Mouse (Mus musculus) intestine, embryonic 14.5 days (tissue): ENCODE measurements around the gene Btnl6. TPM values are rescaled to one million over a fixed set of nuclear protein-coding genes. Genes with fewer than 3 reads are reported as not detected.

Experiments
- ATAC-seq: fragments of 200-750 bp; cut with Nextera tagmentation; replicated peaks from 2 replicates; pipeline ENCODE4 v1.8.0; 2017; ENCODE audit warnings: low read depth, moderate number of reproducible peaks, moderate TSS enrichment, moderate library complexity; ENCODE audit not compliant: low FRiP score, low TSS enrichment
- DNase-seq: peaks from one replicate; pipeline ENCODE4 v3.0.0-alpha.2; 2018; ENCODE audit warnings: low spot score
- H3K27ac ChIP-seq: fragments of 300-500 bp; sonication (generic); 2 replicates; pipeline ENCODE4 v1.5.1; 2014; ENCODE audit warnings: low read depth, mild to moderate bottlenecking, control low read depth
- H3K27me3 ChIP-seq: fragments of 300-500 bp; sonication (generic); replicated peaks from 2 replicates; pipeline ENCODE4 v1.6.1; 2014; ENCODE audit warnings: low read length, control low read depth; ENCODE audit not compliant: control insufficient read depth, insufficient read depth
- H3K36me3 ChIP-seq: fragments of 300-500 bp; sonication (generic); 2 replicates; pipeline ENCODE4 v1.6.1; 2014; ENCODE audit warnings: low read length, control low read depth; ENCODE audit not compliant: control insufficient read depth, insufficient read depth
- H3K4me1 ChIP-seq: fragments of 300-500 bp; sonication (generic); replicated peaks from 2 replicates; pipeline ENCODE4 v1.6.1; 2014; ENCODE audit warnings: low read length, control low read depth, mixed read lengths; ENCODE audit not compliant: control insufficient read depth, insufficient read depth
- H3K4me2 ChIP-seq: fragments of 300-500 bp; sonication (generic); 2 replicates; pipeline ENCODE4 v1.6.1; 2014; ENCODE audit warnings: low read length
- H3K4me3 ChIP-seq: fragments of 300-500 bp; sonication (generic); 2 replicates; pipeline ENCODE4 v1.5.1; 2014; ENCODE audit warnings: low read depth, low read length, control low read depth, mixed read lengths
- H3K9ac ChIP-seq: fragments of 300-500 bp; sonication (generic); 2 replicates; pipeline ENCODE4 v1.6.1; 2014; ENCODE audit warnings: mild to moderate bottlenecking, low read length
- H3K9me3 ChIP-seq: fragments of 300-500 bp; sonication (generic); 2 replicates; pipeline ENCODE4 v1.6.1; 2016; ENCODE audit warnings: low read length, control low read depth; ENCODE audit not compliant: control insufficient read depth
- WGBS: fragments of 180-500 bp; shearing (Covaris S2); extraction: QIAGEN DNeasy Blood & Tissue Kit; methylation state at CpG from one replicate; pipeline ENCODE4 v1.1.7; 2014; 5-methylcytosine and 5-hydroxymethylcytosine counted together
- polyA plus RNA-seq: library from polyadenylated mRNA; unstranded; fragments of >200 nt; fragmentation: Nextera tagmentation; extraction: Ambion mirVana; gene quantifications from 2 replicates; pipeline ENCODE4 v1.2.1, GENCODE M21; 2014

Gene Btnl6
- polyA plus RNA-seq = 0.14 and 0.22 TPM in 2 replicates

- Histone ChIP-seq H3K4me1 (no peaks in the 10 kb centered on the region), H3K27ac (no peak within 1 kb of the TSS), H3K9ac (no peak within 1 kb of the TSS), H3K27me3 (no peaks in the 10 kb centered on the region), H3K4me2 (no peak within 1 kb of the TSS), H3K9me3 (no peaks in the 10 kb centered on the region), H3K4me3 (no peak within 1 kb of the TSS), H3K36me3 (no peaks in the 10 kb centered on the region)
- DNase-seq (no peak), ATAC-seq (no peak)
- WGBS = 92% methylated on average over 4 of the region's 4 CpGs
Measured at GRCm38 (mm10) chr17:34517252-34517651, at the start of gene Btnl6. TSS of gene Btnl6 (minus strand) at chr17:34517352.

GRCm38 (mm10) chr17:34564796-34565195 is 47.6 kb upstream of the Btnl6 start:
- DNase-seq = no peak
- Histone ChIP-seq H3K4me3 (0 out of 2 replicates have a peak overlapping the region, but pooled peaks have one; percentile 8), H3K9me3 (no peaks in the 10 kb centered on the region), H3K4me2 (peak overlapping the region; percentile 26; the same call in 1 of the 2 replicates), H3K27ac (peak overlapping the region; percentile 47), H3K4me1 (peaks cover 15% of the 10 kb centered on the region; the same call in 1 of the 2 replicates), H3K36me3 (no peaks in the 10 kb centered on the region), H3K27me3 (no peaks in the 10 kb centered on the region), H3K9ac (no peak overlapping the region)
- ATAC-seq = no peak
- WGBS = 36% methylated on average over 3 of the region's 3 CpGs

GRCm38 (mm10) chr17:34564003-34564421 is 46.9 kb upstream of the Btnl6 start, which contains the start of gene Notch4:
TSS of gene Notch4 (plus strand) at chr17:34564268.
- H3K36me3 ChIP-seq = no peaks in the 10 kb centered on the region
- ATAC-seq (no peak), DNase-seq (peak; percentile 59)
- 0 out of 2 replicates have a peak within 1 kb of the TSS, but pooled peaks have one; percentile 8 for H3K4me3 ChIP-seq
- H3K4me2 ChIP-seq = peak within 1 kb of the TSS; percentile 26
- H3K9me3 ChIP-seq = no peaks in the 10 kb centered on the region
- H3K27me3 ChIP-seq = no peaks in the 10 kb centered on the region
- WGBS = 10% methylated on average over 6 of the region's 6 CpGs
- peak within 1 kb of the TSS; percentile 47 for H3K27ac ChIP-seq
- peaks cover 15% of the 10 kb centered on the region; the same call in 1 of the 2 replicates for H3K4me1 ChIP-seq
- no peak within 1 kb of the TSS; the same call in 1 of the 2 replicates for H3K9ac ChIP-seq

GRCm38 (mm10) chr17:34563354-34563753 is 46.2 kb upstream of the Btnl6 start:
- Histone ChIP-seq H3K9me3 (no peaks in the 10 kb centered on the region), H3K4me2 (no peak overlapping the region), H3K27ac (no peak overlapping the region), H3K4me1 (peaks cover 15% of the 10 kb centered on the region; the same call in 1 of the 2 replicates), H3K36me3 (no peaks in the 10 kb centered on the region), H3K27me3 (no peaks in the 10 kb centered on the region), H3K9ac (no peak overlapping the region), H3K4me3 (no peak overlapping the region)
- ATAC-seq = no peak
- 76% methylated on average over 11 of the region's 11 CpGs for WGBS
- DNase-seq = no peak

GRCm38 (mm10) chr17:34562595-34562994 is 45.4 kb upstream of the Btnl6 start:
- Histone ChIP-seq H3K27ac (no peak overlapping the region), H3K4me2 (no peak overlapping the region), H3K4me3 (no peak overlapping the region), H3K9me3 (no peaks in the 10 kb centered on the region), H3K36me3 (no peaks in the 10 kb centered on the region), H3K4me1 (peaks cover 15% of the 10 kb centered on the region; the same call in 1 of the 2 replicates), H3K9ac (no peak overlapping the region), H3K27me3 (no peaks in the 10 kb centered on the region)
- ATAC-seq (no peak), DNase-seq (no peak)
- WGBS = 57% methylated on average over 3 of the region's 3 CpGs

- no peaks in the 10 kb centered on the region for H3K27me3 ChIP-seq
- H3K9ac ChIP-seq = no peak overlapping the region
- no peaks in the 10 kb centered on the region for H3K36me3 ChIP-seq
- 0 out of 2 replicates have a peak overlapping the region, but pooled peaks have one; percentile 45 for H3K27ac ChIP-seq
- WGBS = 58% methylated on average over 8 of the region's 8 CpGs
- no peaks in the 10 kb centered on the region for H3K9me3 ChIP-seq
- ATAC-seq (no peak), DNase-seq (no peak)
- H3K4me2 ChIP-seq = no peak overlapping the region
- peaks cover 15% of the 10 kb centered on the region; the same call in 1 of the 2 replicates for H3K4me1 ChIP-seq
- no peak overlapping the region for H3K4me3 ChIP-seq
Measured at GRCm38 (mm10) chr17:34561200-34561599, 44.0 kb upstream of the Btnl6 start.

GRCm38 (mm10) chr17:34560438-34560837 is 43.3 kb upstream of the Btnl6 start:
- no peaks in the 10 kb centered on the region for H3K9me3 ChIP-seq
- H3K4me2 ChIP-seq = no peak overlapping the region
- no peak overlapping the region for H3K27ac ChIP-seq
- H3K4me1 ChIP-seq = peaks cover 15% of the 10 kb centered on the region; the same call in 1 of the 2 replicates
- no peak for ATAC-seq
- H3K27me3 ChIP-seq = no peaks in the 10 kb centered on the region
- H3K36me3 ChIP-seq = no peaks in the 10 kb centered on the region
- H3K4me3 ChIP-seq = no peak overlapping the region
- WGBS = 89% methylated on average over 6 of the region's 6 CpGs
- no peak for DNase-seq
- no peak overlapping the region for H3K9ac ChIP-seq

GRCm38 (mm10) chr17:34559895-34560294 is 42.7 kb upstream of the Btnl6 start:
- ATAC-seq (no peak), DNase-seq (no peak)
- Histone ChIP-seq H3K9me3 (no peaks in the 10 kb centered on the region), H3K4me1 (peaks cover 11% of the 10 kb centered on the region; the same call in 1 of the 2 replicates), H3K27ac (no peak overlapping the region), H3K27me3 (no peaks in the 10 kb centered on the region), H3K36me3 (no peaks in the 10 kb centered on the region), H3K9ac (no peak overlapping the region), H3K4me3 (no peak overlapping the region), H3K4me2 (no peak overlapping the region)
- WGBS = 26% methylated on average over 15 of the region's 15 CpGs

GRCm38 (mm10) chr17:34559116-34559515 is 42.0 kb upstream of the Btnl6 start:
- H3K9ac ChIP-seq = no peak overlapping the region
- H3K36me3 ChIP-seq = no peaks in the 10 kb centered on the region
- no peaks in the 10 kb centered on the region for H3K27me3 ChIP-seq
- peaks cover 4% of the 10 kb centered on the region; the same call in 1 of the 2 replicates for H3K4me1 ChIP-seq
- no peak overlapping the region for H3K27ac ChIP-seq
- no peaks in the 10 kb centered on the region for H3K9me3 ChIP-seq
- ATAC-seq = no peak
- no peak overlapping the region for H3K4me2 ChIP-seq
- DNase-seq = no peak
- no peak overlapping the region for H3K4me3 ChIP-seq
- WGBS = 82% methylated on average over 7 of the region's 7 CpGs
